ENCODE assay signal across 10 mouse cellular contexts in the genomic region with DNA sequence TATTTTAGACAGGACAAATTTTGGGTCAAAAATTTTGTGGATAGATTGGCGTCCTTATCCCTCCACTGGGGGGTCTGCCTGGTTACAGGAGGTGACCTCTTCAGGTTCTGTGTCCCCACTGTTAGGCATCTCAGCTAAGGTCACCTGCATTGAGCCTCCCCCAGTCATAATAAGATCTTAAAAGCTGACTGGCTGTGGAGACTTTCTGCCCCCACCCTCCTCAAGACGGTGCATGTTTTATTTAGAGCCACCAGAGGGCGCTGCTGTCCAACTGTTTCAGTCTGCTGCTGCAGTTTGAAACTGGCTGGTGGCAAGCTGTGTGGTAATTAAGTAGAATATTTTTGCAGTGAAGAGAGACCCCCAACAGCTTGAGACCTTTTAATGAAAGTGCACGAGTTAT. TPM values are rescaled to one million over a fixed set of nuclear protein-coding genes. Genes with fewer than 3 reads are reported as not detected.
DNase-seq lines count a peak whose midpoint lies in the region; ATAC-seq and TF ChIP-seq lines count a peak whose summit lies in the region.
"Had no signal": no experiment of that assay in that cellular context is flagged by ENCODE, and none has a peak within 500 bp of the region (broad histone marks: within the 10 kb centered on the region; RNA-seq: fewer than 3 reads in every experiment).

No protein-coding gene starts in this region.

- H3K27me3 ChIP-seq in heart, adult 2 months (ENCODE audit: control insufficient read depth, insufficient read depth, low read length) = no peaks in the 10 kb centered on the region
- no peaks in the 10 kb centered on the region for H3K27me3 ChIP-seq in kidney, postnatal 0 days (ENCODE audit: insufficient read depth, low read length)
- H3K27me3 ChIP-seq in midbrain, embryonic 12.5 days = no peaks in the 10 kb centered on the region
- H3K27me3 ChIP-seq: embryonic facial prominence, embryonic 15.5 days; lung, embryonic 15.5 days had no signal

- H3K79me2 ChIP-seq in heart, adult 2 months (replicated peaks; ENCODE audit: control insufficient read depth, insufficient read depth, low read length) = no peaks in the 10 kb centered on the region

- no peaks in the 10 kb centered on the region for H3K36me3 ChIP-seq in heart, adult 2 months (ENCODE audit: control insufficient read depth, insufficient read depth, low read length)
- H3K36me3 ChIP-seq in kidney, postnatal 0 days (ENCODE audit: insufficient read depth, low read length) = no peaks in the 10 kb centered on the region; the same call in 1 of the 2 replicates
- peaks cover 3% of the 10 kb centered on the region; the same call in 1 of the 2 replicates for H3K36me3 ChIP-seq in midbrain, embryonic 12.5 days

- no peak; the same call in 1 of the 2 replicates for ATAC-seq in kidney, postnatal 0 days (replicated peaks; ENCODE audit: low FRiP score, low read depth)
- peak; percentile 52; the same call in 1 of the 2 replicates for ATAC-seq in midbrain, embryonic 12.5 days (ENCODE audit: low FRiP score, low read depth)

- no peak for DNase-seq in heart, adult 2 months
- no peak for DNase-seq in heart, adult 8-10 months (ENCODE audit: low spot score)
- peak; percentile 27 to 30 for DNase-seq in B cell, adult 2 months
- peak; percentile 45 to 57 for DNase-seq in adrenal gland, postnatal 36 days
- peak; percentile 89 for DNase-seq in kidney, postnatal 0 days (ENCODE audit: low spot score)
- no peak for DNase-seq in natural killer cell, adult 2 months (ENCODE audit: low spot score in 2 of 2)

- no peak overlapping the region for H3K27ac ChIP-seq in heart, adult 2 months
- H3K27ac ChIP-seq in embryonic fibroblast, embryonic 13.5 days (ENCODE audit: insufficient read depth, low read length) = no peak overlapping the region
- H3K27ac ChIP-seq in kidney, postnatal 0 days = no peak overlapping the region
- no peak overlapping the region for H3K27ac ChIP-seq in midbrain, embryonic 12.5 days (replicated peaks)
- H3K27ac ChIP-seq: embryonic facial prominence, embryonic 15.5 days; lung, embryonic 15.5 days had no signal

- no peaks in the 10 kb centered on the region for H3K9me3 ChIP-seq in kidney, postnatal 0 days (replicated peaks; ENCODE audit: low read length)
- no peaks in the 10 kb centered on the region for H3K9me3 ChIP-seq in midbrain, embryonic 12.5 days
- H3K9me3 ChIP-seq: embryonic facial prominence, embryonic 15.5 days; lung, embryonic 15.5 days had no signal

- H3K4me2 ChIP-seq in kidney, postnatal 0 days (ENCODE audit: low read length) = no peak overlapping the region
- H3K4me2 ChIP-seq in midbrain, embryonic 12.5 days (replicated peaks) = no peak overlapping the region
- H3K4me2 ChIP-seq: embryonic facial prominence, embryonic 15.5 days; lung, embryonic 15.5 days had no signal

- H3K4me1 ChIP-seq in heart, adult 2 months (ENCODE audit: control insufficient read depth, insufficient read depth, low read length) = no peaks in the 10 kb centered on the region
- H3K4me1 ChIP-seq in embryonic fibroblast, embryonic 13.5 days (ENCODE audit: control insufficient read depth, insufficient read depth, low read length) = no peaks in the 10 kb centered on the region
- H3K4me1 ChIP-seq in kidney, postnatal 0 days (replicated peaks; ENCODE audit: insufficient read depth, low read length) = no peaks in the 10 kb centered on the region
- H3K4me1 ChIP-seq in midbrain, embryonic 12.5 days = no peaks in the 10 kb centered on the region
- H3K4me1 ChIP-seq: embryonic facial prominence, embryonic 15.5 days; lung, embryonic 15.5 days had no signal

- TF ChIP-seq POLR2A in heart, adult 2 months (IDR thresholded peaks at IDR 0.05; ENCODE audit: insufficient read depth, low read depth, low read length) = no peak
- no peak for TF ChIP-seq POLR2A in embryonic fibroblast, embryonic 13.5 days (IDR thresholded peaks at IDR 0.05; ENCODE audit: low read depth, low read length)

- H3K4me3 ChIP-seq in heart, adult 2 months = no peak overlapping the region
- H3K4me3 ChIP-seq in embryonic fibroblast, embryonic 13.5 days (ENCODE audit: insufficient read depth, low read length) = no peak overlapping the region
- no peak overlapping the region for H3K4me3 ChIP-seq in kidney, postnatal 0 days (replicated peaks; ENCODE audit: low read depth, low read length)
- H3K4me3 ChIP-seq in midbrain, embryonic 12.5 days = no peak overlapping the region
- H3K4me3 ChIP-seq: embryonic facial prominence, embryonic 15.5 days; lung, embryonic 15.5 days had no signal

- intact Hi-C loops in heart, adult 2 months (cut with DNase I) = loop anchor here (5.0 kb wide), 1 partner anchor 184 kb away; no protein-coding TSS in a partner anchor

- no peak for TF ChIP-seq EP300 in heart, adult 2 months (IDR thresholded peaks at IDR 0.05; ENCODE audit: insufficient read depth, low read depth, low read length)

- 20% methylated on average over 4 of the region's 4 CpGs for whole genome bisulfite sequencing in heart, adult 2 months
- WGBS in kidney, postnatal 0 days = 15% methylated on average over 4 of the region's 4 CpGs
- 19% methylated on average over 4 of the region's 4 CpGs for WGBS in midbrain, embryonic 12.5 days

- TF ChIP-seq CTCF in heart, adult 2 months (IDR thresholded peaks at IDR 0.05) = peak; percentile 89
- peak; percentile 71; the same call in 1 of the 2 replicates for TF ChIP-seq CTCF in embryonic fibroblast, embryonic 13.5 days (IDR thresholded peaks at IDR 0.05; ENCODE audit: borderline replicate concordance, insufficient read depth, low read length)
- peak; percentile 93 for TF ChIP-seq CTCF in kidney, postnatal 0 days (IDR thresholded peaks at IDR 0.05; ENCODE audit: low read depth)

- H3K9ac ChIP-seq in heart, adult 2 months (ENCODE audit: low read depth, low read length) = no peak overlapping the region
- H3K9ac ChIP-seq in kidney, postnatal 0 days (ENCODE audit: low read depth, low read length) = no peak overlapping the region
- no peak overlapping the region for H3K9ac ChIP-seq in midbrain, embryonic 12.5 days (replicated peaks)
- H3K9ac ChIP-seq: embryonic facial prominence, embryonic 15.5 days; lung, embryonic 15.5 days had no signal

RNA-seq across cellular contexts. Expression of a gene that starts 51.1 kb away (rescaled TPM):
- total RNA-seq in heart, adult 2 months (2021) = not detected
- 0.12 and 0.26 TPM in 2 replicates for polyA plus RNA-seq in heart, adult 2 months (2012; rRNA removed)
- total RNA-seq in heart, adult 8-10 months (2022) = not detected
- total RNA-seq in adrenal gland, postnatal 36 days (2021) = 10 to 100 TPM; 18.1 to 20.0 TPM
- polyA plus RNA-seq in embryonic fibroblast, embryonic 13.5 days (2011; ENCODE audit: insufficient read length, low read depth, missing spikeins) = not detected in 2 replicates
- 0.21 TPM in 1 of 2 replicates, not detected in the other for polyA plus RNA-seq in kidney, postnatal 0 days (2015; fragmentation: Nextera tagmentation; extraction: Ambion mirVana)
- polyA plus RNA-seq in midbrain, embryonic 12.5 days (2016; fragmentation: Nextera tagmentation; extraction: Ambion mirVana) = 0.52 and 1.1 TPM in 2 replicates

Comparison
In these comparisons a context has a peak if more than half of its experiments do, and no peak if none do; other contexts are left out.
1. DNase-seq: peak in B cell, adult 2 months (2 of 2), adrenal gland, postnatal 36 days (2 of 2) and kidney, postnatal 0 days (single experiment); none in heart, adult 2 months (0 of 2), heart, adult 8-10 months (single experiment) and natural killer cell, adult 2 months (0 of 2).
2. Peak in every context shown above with its lines, with median percentiles within 50 percentile points of each other: CTCF ChIP-seq.